Mouse (Mus musculus): ENCODE results near the gene Hdac4. TPM values are rescaled to one million over a fixed set of nuclear protein-coding genes. Genes with fewer than 3 reads are reported as not detected.

Gene Hdac4
- polyA plus RNA-seq, 1 experiment from 2014 or later: 14.2 TPM

- no peaks in the 10 kb centered on the region for H3K27me3 ChIP-seq (ENCODE audit: insufficient read depth, poor library complexity, severe bottlenecking)
- 0 out of 2 replicates have a peak overlapping the region, but pooled peaks have one; percentile 66 for H3K27ac ChIP-seq
- no peak for DNase-seq (ENCODE audit: low spot score)
- H3K4me3 ChIP-seq: no peak overlapping the region
- H3K9me3 ChIP-seq: no peaks in the 10 kb centered on the region
- H3K4me1 ChIP-seq: peaks cover 78% of the 10 kb centered on the region
- no peaks in the 10 kb centered on the region for H3K36me3 ChIP-seq
- 89% methylated on average over 10 of the region's 10 CpGs for WGBS
Observed at GRCm38 (mm10) chr1:92082156-92082836, 113.2 kb downstream of the Hdac4 start.

GRCm38 (mm10) chr1:92079982-92080537, 115.4 kb downstream of the Hdac4 start:
- H3K36me3 ChIP-seq: no peaks in the 10 kb centered on the region
- no peaks in the 10 kb centered on the region for H3K27me3 ChIP-seq (ENCODE audit: insufficient read depth, poor library complexity, severe bottlenecking)
- no peaks in the 10 kb centered on the region for H3K9me3 ChIP-seq
- H3K4me3 ChIP-seq: no peak overlapping the region
- DNase-seq (ENCODE audit: low spot score): no peak
- no peak overlapping the region for H3K27ac ChIP-seq
- WGBS: 81% methylated on average over 11 of the region's 11 CpGs
- H3K4me1 ChIP-seq: peaks cover 74% of the 10 kb centered on the region

- 74% methylated on average over 6 of the region's 6 CpGs for WGBS
Observed at GRCm38 (mm10) chr1:92075312-92075711, 120.2 kb downstream of the Hdac4 start.

GRCm38 (mm10) chr1:92074655-92075054, 120.8 kb downstream of the Hdac4 start:
- no peaks in the 10 kb centered on the region for H3K9me3 ChIP-seq
- H3K27me3 ChIP-seq (ENCODE audit: insufficient read depth, poor library complexity, severe bottlenecking): no peaks in the 10 kb centered on the region
- no peak overlapping the region for H3K4me3 ChIP-seq
- no peak for DNase-seq (ENCODE audit: low spot score)
- no peak overlapping the region for H3K27ac ChIP-seq
- H3K4me1 ChIP-seq: peaks cover 38% of the 10 kb centered on the region
- no peaks in the 10 kb centered on the region for H3K36me3 ChIP-seq
- 88% methylated on average over 3 of the region's 3 CpGs for WGBS

More at GRCm38 (mm10) chr1:92075312-92075711, 120.2 kb downstream of the Hdac4 start:
- Histone ChIP-seq H3K36me3 (no peaks in the 10 kb centered on the region), H3K4me3 (no peak overlapping the region), H3K27ac (no peak overlapping the region), H3K4me1 (peaks cover 44% of the 10 kb centered on the region), H3K9me3 (no peaks in the 10 kb centered on the region), H3K27me3 (ENCODE audit: insufficient read depth, poor library complexity, severe bottlenecking) (no peaks in the 10 kb centered on the region)
- DNase-seq (ENCODE audit: low spot score): no peak

- no peaks in the 10 kb centered on the region for H3K36me3 ChIP-seq
- 64% methylated on average over 2 of the region's 2 CpGs for WGBS
- peaks cover 7% of the 10 kb centered on the region; the same call in 1 of the 2 replicates for H3K4me1 ChIP-seq
- no peak overlapping the region for H3K4me3 ChIP-seq
- H3K27me3 ChIP-seq (ENCODE audit: insufficient read depth, poor library complexity, severe bottlenecking): no peaks in the 10 kb centered on the region
- no peak overlapping the region for H3K27ac ChIP-seq
- no peaks in the 10 kb centered on the region for H3K9me3 ChIP-seq
- DNase-seq (ENCODE audit: low spot score): no peak
Observed at GRCm38 (mm10) chr1:92069932-92070677, 125.4 kb downstream of the Hdac4 start.

- Histone ChIP-seq H3K9me3 (no peaks in the 10 kb centered on the region), H3K36me3 (no peaks in the 10 kb centered on the region), H3K4me3 (no peak overlapping the region), H3K4me1 (peaks cover 3% of the 10 kb centered on the region; the same call in 1 of the 2 replicates), H3K27ac (no peak overlapping the region), H3K27me3 (ENCODE audit: insufficient read depth, poor library complexity, severe bottlenecking) (no peaks in the 10 kb centered on the region)
- 96% methylated on average over 7 of the region's 7 CpGs for WGBS
- DNase-seq (ENCODE audit: low spot score): no peak
Observed at GRCm38 (mm10) chr1:92069464-92069863, 126.0 kb downstream of the Hdac4 start.

GRCm38 (mm10) chr1:92064307-92064706, 131.2 kb downstream of the Hdac4 start:
- Histone ChIP-seq H3K4me1 (peaks cover 34% of the 10 kb centered on the region), H3K4me3 (no peak overlapping the region), H3K36me3 (no peaks in the 10 kb centered on the region), H3K9me3 (no peaks in the 10 kb centered on the region), H3K27me3 (ENCODE audit: insufficient read depth, poor library complexity, severe bottlenecking) (no peaks in the 10 kb centered on the region), H3K27ac (no peak overlapping the region)
- 76% methylated on average over 5 of the region's 5 CpGs for WGBS
- DNase-seq (ENCODE audit: low spot score): no peak

GRCm38 (mm10) chr1:92063271-92063670, 132.2 kb downstream of the Hdac4 start:
- no peaks in the 10 kb centered on the region for H3K9me3 ChIP-seq

GRCm38 (mm10) chr1:92061198-92062073, 134.1 kb downstream of the Hdac4 start:
- no peaks in the 10 kb centered on the region for H3K27me3 ChIP-seq (ENCODE audit: insufficient read depth, poor library complexity, severe bottlenecking)
- 79% methylated on average over 8 of the region's 8 CpGs for WGBS
- H3K36me3 ChIP-seq: no peaks in the 10 kb centered on the region
- peaks cover 34% of the 10 kb centered on the region for H3K4me1 ChIP-seq
- H3K4me3 ChIP-seq: no peak overlapping the region
- H3K27ac ChIP-seq: no peak overlapping the region
- no peaks in the 10 kb centered on the region for H3K9me3 ChIP-seq
- no peak for DNase-seq (ENCODE audit: low spot score)

More at GRCm38 (mm10) chr1:92063271-92063670, 132.2 kb downstream of the Hdac4 start:
- H3K36me3 ChIP-seq: no peaks in the 10 kb centered on the region
- WGBS: 84% methylated on average over 3 of the region's 3 CpGs
- peaks cover 34% of the 10 kb centered on the region for H3K4me1 ChIP-seq
- no peak for DNase-seq (ENCODE audit: low spot score)
- H3K27ac ChIP-seq: no peak overlapping the region
- H3K27me3 ChIP-seq (ENCODE audit: insufficient read depth, poor library complexity, severe bottlenecking): no peaks in the 10 kb centered on the region
- H3K4me3 ChIP-seq: no peak overlapping the region

GRCm38 (mm10) chr1:92060532-92061064, 134.9 kb downstream of the Hdac4 start:
- 45% methylated on average over 4 of the region's 4 CpGs for WGBS
- no peak overlapping the region for H3K4me3 ChIP-seq
- no peaks in the 10 kb centered on the region for H3K36me3 ChIP-seq

GRCm38 (mm10) chr1:92059571-92059970, 135.9 kb downstream of the Hdac4 start:
- WGBS: 81% methylated on average over 1 of the region's 1 CpGs
- H3K36me3 ChIP-seq: no peaks in the 10 kb centered on the region
- H3K27ac ChIP-seq: no peak overlapping the region
- H3K9me3 ChIP-seq: no peaks in the 10 kb centered on the region
- no peak overlapping the region for H3K4me3 ChIP-seq
- no peaks in the 10 kb centered on the region for H3K27me3 ChIP-seq (ENCODE audit: insufficient read depth, poor library complexity, severe bottlenecking)
- no peak for DNase-seq (ENCODE audit: low spot score)
- peaks cover 48% of the 10 kb centered on the region for H3K4me1 ChIP-seq

More at GRCm38 (mm10) chr1:92060532-92061064, 134.9 kb downstream of the Hdac4 start:
- DNase-seq (ENCODE audit: low spot score): no peak
- no peaks in the 10 kb centered on the region for H3K27me3 ChIP-seq (ENCODE audit: insufficient read depth, poor library complexity, severe bottlenecking)
- peaks cover 37% of the 10 kb centered on the region for H3K4me1 ChIP-seq
- no peaks in the 10 kb centered on the region for H3K9me3 ChIP-seq
- H3K27ac ChIP-seq: no peak overlapping the region

- Histone ChIP-seq H3K27me3 (ENCODE audit: insufficient read depth, poor library complexity, severe bottlenecking) (no peaks in the 10 kb centered on the region), H3K9me3 (no peaks in the 10 kb centered on the region), H3K4me1 (peaks cover 51% of the 10 kb centered on the region), H3K4me3 (no peak overlapping the region), H3K27ac (peak overlapping the region; percentile 13; the same call in 1 of the 2 replicates), H3K36me3 (no peaks in the 10 kb centered on the region)
- WGBS: 73% methylated on average over 5 of the region's 5 CpGs
- DNase-seq (ENCODE audit: low spot score): no peak
Observed at GRCm38 (mm10) chr1:92058731-92059425, 136.6 kb downstream of the Hdac4 start.

Measured in heart, embryonic 10.5 days (tissue).